Mouse (Mus musculus) G1E (cell line): ENCODE data around the gene Selenok.

ENCODE experiments used
- CTCF ChIP-seq: IDR thresholded peaks from 2 replicates; pipeline ENCODE4 v1.5.1; 2012; ENCODE audit warnings: low read depth, low read length, inconsistent platforms, mixed read lengths
- TAL1 ChIP-seq: conservative IDR thresholded peaks from 2 replicates; pipeline ENCODE4 v1.6.1; 2012; ENCODE audit warnings: low read depth, low read length, inconsistent platforms, mixed read lengths

- TF ChIP-seq CTCF (no peak), TAL1 (no peak)
Observed at GRCm38 (mm10) chr14:30019375-30019774, 51.3 kb downstream of the Selenok start.
